Comparison of ENCODE assay signal across 23 mouse cellular contexts in genomic region chr14:49743946-49744526, GRCm38 (mm10). TPM values are rescaled to one million over a fixed set of nuclear protein-coding genes. Genes with fewer than 3 reads are reported as not detected.
DNase-seq lines count a peak whose midpoint lies in the region; ATAC-seq and TF ChIP-seq lines count a peak whose summit lies in the region.
"Had no signal": no experiment of that assay in that cellular context is flagged by ENCODE, and none has a peak within 500 bp of the region (broad histone marks: within the 10 kb centered on the region; RNA-seq: fewer than 3 reads in every experiment).

No protein-coding gene starts in this region.

- peak; percentile 91 for DNase-seq in cerebellum, adult 11-12 months
- DNase-seq in cerebellum, adult 9-11 months: peak; percentile 92
- no peak for DNase-seq in kidney, adult 8-10 months
- no peak for DNase-seq in kidney, adult 11 months
- DNase-seq: adrenal gland, adult 2 months; B cell, adult 2 months; gastrocnemius, postnatal 10 days; heart, postnatal 14 days; kidney, postnatal 36 days; liver; lung, adult 2 months; lung, postnatal 10 days; thymus, adult 2 months; thymus, postnatal 36 days had no signal

- peaks cover 2% of the 10 kb centered on the region; the same call in 1 of the 2 replicates for H3K4me1 ChIP-seq in cortical plate, adult 2 months (ENCODE audit: control insufficient read depth, insufficient read depth, low read length)
- H3K4me1 ChIP-seq: kidney, embryonic 15.5 days; midbrain, embryonic 13.5 days had no signal

- ATAC-seq in cerebellum, adult (ENCODE audit: insufficient number of reproducible peaks, low FRiP score, low TSS enrichment): peak; percentile 93
- ATAC-seq: forebrain, embryonic 16.5 days; intestine, embryonic 16.5 days; midbrain, embryonic 13.5 days had no signal

- no peak for TF ChIP-seq POLR2A in cortical plate, adult 2 months (IDR thresholded peaks at IDR 0.05; ENCODE audit: extremely low read depth, insufficient read depth, low read length)

- H3K4me3 ChIP-seq in cortical plate, adult 2 months (ENCODE audit: insufficient read depth, low read length): no peak overlapping the region
- H3K4me3 ChIP-seq: erythroblast, embryonic 14.5 days; kidney, embryonic 15.5 days; midbrain, embryonic 13.5 days had no signal

- H3K27ac ChIP-seq in cortical plate, adult 2 months (ENCODE audit: insufficient read depth, low read length): 0 out of 2 replicates have a peak overlapping the region, but pooled peaks have one; percentile 29
- H3K27ac ChIP-seq: kidney, embryonic 15.5 days; liver, embryonic 14.5 days; macrophage; midbrain, embryonic 13.5 days had no signal

- TF ChIP-seq CTCF in cortical plate, adult 2 months (IDR thresholded peaks at IDR 0.05; ENCODE audit: extremely low read depth, insufficient read depth, low read length): no peak

RNA-seq across cellular contexts. Expression of gene Armh4, which starts 39.1 kb away (rescaled TPM):
- 12.8 and 13.2 TPM in 2 replicates for polyA plus RNA-seq in cortical plate, adult 2 months (2012; rRNA removed)
- polyA plus RNA-seq: erythroblast, embryonic 14.5 days; macrophage had no signal

Comparison
In these comparisons a context has a peak if more than half of its experiments do, and no peak if none do; other contexts are left out.
1. DNase-seq: peak in cerebellum, adult 11-12 months (single experiment) and cerebellum, adult 9-11 months (single experiment); none in kidney, adult 8-10 months (0 of 2) and kidney, adult 11 months (single experiment).